Mouse (Mus musculus) retina, postnatal 7 days (tissue): ENCODE results near the gene Trpm8.

ENCODE experiments used
- DNase-seq: peaks from one replicate; pipeline ENCODE4 v3.0.0-alpha.2; 2012; ENCODE audit warnings: low read depth, low spot score

The Trpm8 gene

DNA sequence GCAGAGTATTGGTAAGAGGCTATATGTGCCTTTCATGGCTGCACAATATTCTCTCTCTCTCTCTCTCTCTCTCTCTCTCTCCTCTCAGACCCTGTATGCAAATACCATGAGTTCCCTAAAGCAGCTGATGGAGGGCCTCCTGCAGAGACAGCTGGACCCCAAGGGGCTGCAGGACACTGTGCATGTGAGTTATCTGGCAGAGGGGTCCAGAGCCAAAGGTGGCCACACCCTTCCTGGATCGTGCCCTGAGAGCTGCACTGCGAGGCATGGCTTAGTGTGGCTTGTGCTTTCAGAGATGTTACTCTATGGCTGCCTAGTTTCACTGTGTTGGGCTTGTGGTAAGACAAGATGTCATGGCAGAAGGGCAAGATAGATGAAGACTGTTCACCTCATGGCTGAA, 29.8 kb upstream of the Trpm8 start:
- no peak for DNase-seq

DNA sequence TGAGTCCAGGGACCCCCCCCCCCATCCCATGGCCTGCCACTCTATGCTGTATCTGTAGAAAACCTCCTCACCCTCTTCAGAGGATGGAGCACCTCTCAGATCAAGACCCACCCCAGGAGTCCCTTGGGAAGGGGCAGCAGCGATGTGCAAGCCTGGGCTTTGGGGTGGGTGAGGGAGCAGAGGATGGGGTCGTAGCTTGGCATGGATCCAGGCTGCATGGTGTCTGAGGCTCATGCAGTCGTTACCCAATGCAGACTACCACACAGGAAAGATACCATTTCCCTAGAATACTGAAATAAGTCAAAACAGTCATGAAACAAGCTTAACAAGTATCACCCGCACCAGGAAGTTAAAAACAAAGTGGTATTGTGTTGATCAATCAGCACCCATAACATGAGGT, 28.8 kb upstream of the Trpm8 start:
- DNase-seq: no peak

DNA sequence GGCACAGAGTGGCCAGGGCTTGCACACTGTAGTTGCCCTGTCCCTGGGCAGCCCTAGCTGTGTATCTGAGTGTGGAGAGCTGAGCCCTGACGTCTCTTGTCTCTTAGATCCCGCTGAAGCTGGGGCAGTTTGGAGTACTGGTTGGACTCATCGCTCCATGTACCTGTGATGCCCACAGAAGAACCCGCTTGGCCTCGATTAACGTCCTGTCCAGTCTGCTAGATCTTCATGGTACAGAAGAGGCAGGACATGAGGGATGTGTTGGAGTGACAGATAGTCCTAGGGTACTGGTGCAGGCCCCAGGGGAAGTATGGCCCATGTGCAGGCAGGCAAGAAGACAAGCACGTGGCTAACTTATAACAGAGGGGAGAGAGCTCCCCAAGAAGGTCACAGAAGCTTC, 27.9 kb upstream of the Trpm8 start:
- no peak for DNase-seq

DNA sequence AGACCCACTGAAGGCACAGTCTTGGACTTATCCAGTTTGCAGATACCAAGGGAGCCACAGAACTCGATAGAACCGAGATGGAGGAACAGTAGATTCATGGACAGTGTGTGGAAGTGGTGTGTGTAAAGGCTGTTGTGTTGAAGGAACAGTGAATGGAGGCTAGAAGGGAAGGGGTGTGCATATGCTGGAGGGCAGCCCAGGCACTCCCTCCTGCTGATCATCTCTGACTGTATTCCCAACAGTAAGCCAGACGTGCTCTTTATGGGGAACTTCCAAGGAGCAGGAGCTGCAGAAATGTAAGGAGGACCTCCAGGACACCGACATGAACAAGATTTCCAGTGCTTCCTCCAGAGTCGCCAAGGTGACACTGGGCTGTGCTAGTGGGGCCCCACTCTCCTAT, 27.4 kb upstream of the Trpm8 start:
- no peak for DNase-seq

DNA sequence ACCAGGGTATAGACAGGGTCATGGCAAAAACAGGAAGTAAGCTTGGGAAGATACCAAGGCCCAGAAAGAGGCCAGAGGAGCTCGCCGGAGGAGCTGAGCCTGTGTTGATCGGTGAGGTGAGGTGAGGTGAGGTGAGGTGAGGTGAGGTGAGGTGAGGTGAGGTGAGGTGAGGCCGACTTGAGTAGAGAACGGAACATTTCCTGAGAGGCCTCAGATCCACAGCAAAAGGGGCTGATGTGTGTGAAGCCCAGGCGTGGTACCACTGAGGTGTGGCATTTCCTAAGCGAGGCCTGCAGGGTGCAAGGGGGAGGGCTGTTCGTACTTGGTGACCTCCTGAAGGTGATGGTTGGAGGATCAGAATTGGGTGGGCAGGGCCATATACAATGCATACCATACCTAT, 24.4 kb upstream of the Trpm8 start:
- no peak for DNase-seq

DNA sequence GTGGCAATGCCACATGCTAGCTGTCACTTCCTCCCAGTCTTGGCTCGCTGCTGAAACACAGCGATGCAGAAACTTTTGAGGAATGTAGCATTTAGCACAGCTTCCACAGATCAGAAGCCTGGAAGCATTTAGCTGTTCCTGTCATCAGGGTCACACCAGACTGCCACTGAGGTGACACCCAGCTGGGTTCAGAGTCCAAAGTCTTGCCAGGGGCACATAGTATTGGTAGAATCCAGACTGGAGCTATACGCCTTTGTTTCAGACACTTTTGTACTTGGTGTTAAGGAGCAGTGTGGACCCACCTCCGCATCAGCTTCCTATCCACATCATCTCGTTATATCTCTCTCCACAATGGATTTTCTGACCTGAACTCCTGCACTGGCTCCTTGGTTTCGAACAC, 23.9 kb upstream of the Trpm8 start:
- no peak for DNase-seq

DNA sequence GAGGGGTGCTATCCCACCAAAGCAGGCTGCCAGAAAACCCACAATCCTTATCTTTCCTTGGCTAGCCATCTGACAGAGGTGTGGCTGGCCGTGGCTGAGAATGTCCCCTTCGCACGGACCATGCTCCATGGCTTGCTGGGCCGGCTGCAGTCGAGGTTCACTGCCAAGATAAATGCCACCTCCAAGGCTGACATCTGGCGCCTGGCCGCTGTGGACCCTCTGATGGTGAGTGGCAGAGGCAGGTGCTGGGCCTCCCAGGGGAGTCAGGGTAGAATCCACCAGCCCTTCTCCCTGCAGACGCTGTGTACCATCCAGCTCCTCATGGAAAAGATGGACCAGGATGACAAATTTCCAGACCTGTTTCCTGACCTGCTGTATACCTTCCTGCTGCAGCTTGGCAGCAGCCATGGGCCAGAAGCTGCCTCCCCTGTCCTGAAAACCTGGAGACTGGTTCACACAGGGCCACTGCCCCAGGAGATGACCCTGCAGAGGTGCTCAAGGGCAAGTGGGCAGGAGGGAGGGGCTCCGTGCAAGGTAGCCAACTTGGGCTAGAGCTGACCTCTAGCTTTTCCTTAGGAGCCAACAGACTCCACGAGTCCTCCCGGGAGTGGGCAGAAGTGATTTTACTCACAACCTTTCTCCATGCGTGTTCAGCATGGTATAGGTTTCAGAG, 22.5 kb upstream of the Trpm8 start:
- no peak for DNase-seq

DNA sequence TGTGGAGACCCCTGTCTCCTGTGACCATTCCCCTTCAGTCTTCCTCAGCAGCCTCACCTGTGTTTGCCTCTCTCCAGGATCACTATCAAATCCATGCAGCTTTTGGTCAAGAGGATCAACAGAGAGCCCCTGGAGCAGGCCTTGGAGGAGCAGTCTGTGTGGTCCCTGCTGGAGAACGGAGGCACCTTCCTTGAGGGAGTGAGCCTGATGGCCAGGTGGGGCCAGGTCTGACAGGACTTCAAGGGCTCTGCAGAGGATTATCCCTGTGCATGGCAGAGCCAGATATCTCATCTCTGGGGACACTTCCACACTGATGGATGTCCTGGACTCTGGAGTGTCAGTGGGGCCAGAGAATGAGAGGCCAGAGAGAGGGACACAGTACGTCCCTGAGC, 22.0 kb upstream of the Trpm8 start:
- DNase-seq: no peak

DNA sequence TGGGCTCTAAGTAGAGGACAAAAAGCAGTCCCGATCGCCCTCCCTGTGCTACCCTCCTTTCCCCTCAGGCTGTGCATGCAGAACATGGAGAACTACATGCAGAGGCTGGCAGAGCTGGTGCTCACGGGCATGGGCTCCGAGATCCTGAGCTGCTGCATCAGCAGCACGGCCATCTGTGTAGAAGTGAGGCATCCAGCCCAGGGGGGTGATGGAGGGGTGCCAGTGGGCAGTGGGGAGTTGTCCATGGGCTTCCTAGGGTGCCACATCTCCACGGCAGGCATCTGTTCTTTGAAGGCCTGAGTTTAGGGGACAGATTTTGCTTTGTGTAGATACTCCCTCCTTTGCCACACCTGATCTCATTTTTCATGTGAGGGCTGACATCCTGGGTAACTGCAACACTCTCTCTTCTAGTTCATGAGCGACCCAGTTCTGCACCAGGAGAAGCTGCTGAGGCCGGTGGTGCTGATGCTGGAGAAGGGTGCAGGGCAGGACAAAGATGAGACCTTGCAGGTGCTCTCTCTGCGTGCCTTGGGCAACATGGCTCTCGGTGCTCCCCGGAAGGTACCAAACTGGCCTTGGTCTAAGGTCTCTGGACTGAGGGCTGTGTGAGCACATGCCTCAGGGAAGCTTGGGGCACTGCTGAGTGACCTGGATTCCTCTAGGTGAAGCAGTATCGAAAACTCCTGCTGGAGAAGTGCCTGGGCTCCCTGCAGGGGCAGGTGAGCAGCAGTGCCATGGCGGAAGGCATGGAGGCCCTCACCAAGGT, 21.3 kb upstream of the Trpm8 start:
- no peak for DNase-seq

DNA sequence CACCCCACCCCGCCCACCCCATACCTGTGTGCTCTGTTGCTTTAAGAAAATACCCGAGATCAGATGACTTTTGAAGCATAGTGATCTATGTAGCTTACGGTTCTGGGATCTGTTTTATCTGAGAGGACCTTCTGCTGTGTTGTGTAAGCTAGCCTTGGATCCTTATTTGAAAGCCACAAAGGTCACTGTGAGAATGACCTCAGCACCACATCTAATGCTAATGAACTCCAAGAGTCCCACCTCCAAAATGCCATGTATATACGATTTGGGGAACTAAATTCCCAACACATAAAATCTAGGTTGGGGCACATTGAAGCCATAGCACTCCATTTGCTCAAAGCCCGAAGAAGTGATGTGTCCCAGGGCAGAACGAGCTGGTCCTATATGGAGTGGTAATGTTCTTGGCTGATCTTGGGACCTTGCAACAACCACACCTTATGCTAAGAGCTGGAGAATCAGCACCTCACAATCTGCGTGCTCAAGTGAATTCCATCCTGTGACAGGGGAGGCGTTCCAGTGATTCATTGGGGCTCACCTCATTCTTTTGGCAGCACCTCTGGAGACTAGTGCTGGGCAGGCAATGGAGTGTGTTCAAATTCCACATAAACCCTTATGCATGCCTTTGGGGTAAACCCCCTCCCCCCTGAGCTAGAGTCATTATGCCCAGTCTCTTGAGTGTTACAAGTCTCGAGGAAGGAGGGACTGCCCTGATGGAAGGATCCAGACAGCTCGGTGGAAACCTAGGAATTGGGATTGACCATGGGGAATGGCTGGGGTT, 20.4 kb upstream of the Trpm8 start:
- no peak for DNase-seq

DNA sequence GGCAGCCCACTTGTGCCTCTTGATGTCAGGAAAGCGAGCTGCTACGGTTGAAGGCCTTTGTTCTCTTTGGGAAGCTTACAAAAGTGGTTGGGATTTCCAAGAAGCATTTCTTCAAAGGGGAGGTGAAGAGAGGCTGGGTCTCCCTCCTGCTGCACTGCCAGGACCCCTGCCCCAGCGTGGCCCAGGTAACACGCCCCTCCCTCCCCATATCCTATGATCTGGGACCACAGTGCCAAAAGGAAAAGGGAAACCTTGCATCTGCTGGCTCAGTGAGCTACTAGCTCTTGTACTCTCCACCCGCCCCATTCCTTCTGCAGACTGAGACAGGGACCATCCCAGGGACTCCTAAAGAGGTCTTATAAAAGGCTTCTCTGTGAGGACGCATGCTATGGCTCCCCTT, 19.8 kb upstream of the Trpm8 start:
- no peak for DNase-seq

DNA sequence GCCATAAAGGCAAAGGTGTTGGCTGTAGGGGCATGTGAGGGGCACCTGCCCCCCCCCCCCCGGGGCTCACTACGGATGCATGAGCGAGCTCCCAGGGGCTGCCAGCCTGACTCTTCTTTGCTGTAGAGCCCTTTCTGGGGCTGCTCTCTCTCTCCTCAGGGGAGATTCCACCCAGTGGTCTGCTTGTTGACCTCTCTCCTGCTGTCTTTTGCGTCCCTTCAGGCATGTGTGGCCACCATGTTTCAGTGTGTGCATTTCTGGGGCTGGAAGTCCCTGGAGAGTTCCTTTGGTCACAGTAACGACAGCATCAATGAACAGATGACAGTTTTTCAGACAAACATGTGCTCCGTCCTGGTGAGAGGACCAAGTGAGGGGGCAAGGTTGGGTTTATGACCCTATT, 19.1 kb upstream of the Trpm8 start:
- no peak for DNase-seq

DNA sequence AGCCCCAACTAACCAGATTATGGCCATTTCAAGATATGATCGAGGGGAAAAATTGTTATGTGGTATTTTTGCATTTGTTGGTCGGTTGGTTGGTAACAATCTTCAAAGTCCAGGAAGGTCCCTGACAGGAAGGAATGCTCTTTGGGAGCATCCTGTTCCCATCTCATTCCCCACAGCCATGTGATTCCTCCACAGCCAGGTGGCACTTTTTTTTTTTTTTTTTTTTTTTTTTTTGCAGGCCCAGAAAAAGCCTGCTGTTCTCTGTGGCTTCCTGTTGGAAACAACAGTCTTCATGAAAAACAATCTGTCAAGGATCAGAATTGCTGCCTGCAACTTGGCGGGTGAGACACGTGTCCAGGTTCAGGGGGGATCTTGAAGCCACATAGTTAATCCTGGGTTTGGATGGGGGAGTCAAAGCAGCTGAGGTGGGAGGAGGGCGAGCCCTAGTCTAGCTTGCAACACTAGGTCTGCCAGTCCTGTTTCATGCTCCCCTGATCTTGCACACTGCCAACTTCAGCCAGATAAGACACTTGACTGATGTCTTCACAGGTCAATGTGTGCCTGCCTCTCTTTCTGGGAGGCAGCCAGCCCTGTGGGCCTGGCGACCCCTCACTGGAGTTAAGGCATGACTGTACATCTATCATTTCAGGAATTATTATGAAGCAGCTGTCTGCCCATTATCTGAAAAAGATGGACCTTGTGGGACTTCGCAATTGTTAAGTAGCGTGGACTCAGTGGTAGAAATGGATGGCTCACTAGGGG, 18.4 kb upstream of the Trpm8 start:
- DNase-seq: no peak

DNA sequence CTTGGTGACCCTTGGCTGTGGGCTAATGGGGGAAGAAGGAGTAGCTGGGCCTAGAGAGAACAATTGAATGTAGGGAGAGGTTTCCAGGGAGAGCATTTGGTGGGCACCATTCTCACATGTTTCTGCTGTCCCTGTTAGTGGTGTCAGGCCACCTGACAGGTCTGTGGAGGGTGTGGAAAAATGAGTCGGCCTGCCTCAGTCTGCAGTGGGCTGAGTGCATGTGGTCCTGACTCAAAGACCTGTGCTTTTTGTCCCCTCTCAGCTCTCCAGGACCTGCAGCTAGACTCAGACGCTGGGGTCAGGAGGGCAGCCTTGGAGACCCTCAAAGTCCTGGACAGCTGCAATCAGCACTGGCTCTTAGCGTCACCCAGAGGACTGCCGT, 17.8 kb upstream of the Trpm8 start:
- no peak for DNase-seq

DNA sequence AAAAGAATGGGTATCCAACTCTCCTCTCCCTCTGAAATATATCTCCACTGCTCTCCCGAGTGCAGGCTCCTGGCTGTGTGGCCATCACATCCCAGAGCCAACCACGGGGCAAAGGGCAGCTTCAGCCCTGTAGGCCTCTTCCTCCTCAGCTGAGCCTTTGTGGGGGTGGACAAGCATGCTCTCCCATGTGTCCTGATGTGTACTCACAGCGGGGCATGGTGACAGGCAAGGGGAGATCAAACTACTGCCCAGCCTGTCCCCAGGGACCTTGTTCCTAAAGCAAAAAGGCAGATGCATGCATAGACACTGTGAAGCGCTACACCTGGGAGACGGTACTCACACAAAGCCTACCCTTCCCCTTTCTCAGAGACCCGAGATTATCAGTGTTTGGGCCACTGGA, 17.3 kb upstream of the Trpm8 start:
- DNase-seq: no peak

DNA sequence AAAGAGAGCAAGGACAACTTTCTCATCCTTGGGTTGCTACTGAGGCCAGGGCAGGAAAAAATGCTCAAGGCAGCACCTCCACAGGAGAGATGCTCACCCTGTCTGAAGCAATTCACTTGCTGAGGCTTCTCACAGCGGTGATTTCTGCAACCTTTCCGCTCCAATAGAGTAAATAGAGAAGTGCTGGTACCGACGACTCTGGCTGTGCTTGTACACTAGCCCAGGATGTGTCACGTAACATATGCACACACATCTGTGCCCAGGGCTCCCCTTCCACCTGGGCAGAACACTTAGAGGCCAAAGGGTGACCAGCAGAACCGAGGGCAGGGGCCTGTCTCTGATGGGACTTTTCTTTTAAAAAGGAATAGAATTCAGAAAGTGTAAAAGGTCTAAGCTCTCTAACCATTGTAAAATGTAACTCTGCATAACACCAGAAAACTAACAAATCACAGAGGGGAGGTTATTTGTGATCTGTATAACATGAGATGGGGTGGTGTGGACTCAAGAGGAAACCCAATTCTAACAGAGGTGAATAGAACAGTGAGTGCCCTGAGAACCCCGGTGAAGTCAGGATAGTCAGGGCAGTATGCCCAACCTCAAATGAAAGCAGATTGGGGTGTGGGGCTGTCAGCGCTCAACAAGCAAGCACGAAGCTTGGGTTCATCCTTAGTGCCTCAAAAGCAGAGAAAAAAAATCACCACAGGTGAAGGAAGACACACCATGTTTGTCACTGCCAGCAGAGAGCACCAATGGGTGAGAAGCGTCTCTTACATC, 16.7 kb upstream of the Trpm8 start:
- DNase-seq: no peak

DNA sequence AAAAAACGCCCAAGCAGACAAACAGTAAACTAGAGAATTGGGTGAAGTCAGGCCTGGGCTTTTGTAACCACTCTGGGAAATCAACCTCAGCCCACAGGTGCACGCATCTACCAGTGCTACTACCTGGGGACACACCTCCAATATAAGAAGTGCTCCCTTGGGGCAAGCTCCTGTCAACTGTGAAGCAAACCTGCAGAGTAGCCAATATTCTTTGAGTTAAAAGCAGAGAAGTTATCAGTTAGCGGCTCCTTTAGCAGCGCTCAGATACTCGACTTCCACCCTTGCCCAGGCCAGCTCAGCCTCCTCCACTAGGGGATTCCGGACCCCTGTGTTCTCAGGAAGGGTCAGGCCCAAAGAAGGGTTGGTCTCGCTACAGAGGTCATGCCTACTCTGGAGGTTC, 15.8 kb upstream of the Trpm8 start:
- DNase-seq: no peak

DNA sequence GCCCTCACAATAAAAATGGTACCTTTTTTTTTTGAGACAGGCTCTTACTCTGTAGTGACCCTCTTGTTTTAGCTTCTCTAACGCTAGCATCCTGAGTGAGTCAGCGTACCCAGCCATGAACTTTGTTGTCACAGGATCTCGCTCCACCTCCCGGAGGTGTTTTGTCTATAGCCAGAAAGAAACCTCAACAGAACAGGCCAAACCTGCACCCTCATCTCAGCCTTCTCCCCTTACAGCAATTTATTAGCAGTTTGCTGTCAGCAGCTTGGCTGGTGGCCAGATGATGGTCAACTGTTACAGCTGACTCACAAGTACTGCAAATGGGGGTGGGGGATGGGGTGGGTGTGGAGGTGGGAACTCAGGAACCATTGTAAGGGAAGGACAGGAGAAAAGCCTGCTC, 15.2 kb upstream of the Trpm8 start:
- DNase-seq: no peak

DNA sequence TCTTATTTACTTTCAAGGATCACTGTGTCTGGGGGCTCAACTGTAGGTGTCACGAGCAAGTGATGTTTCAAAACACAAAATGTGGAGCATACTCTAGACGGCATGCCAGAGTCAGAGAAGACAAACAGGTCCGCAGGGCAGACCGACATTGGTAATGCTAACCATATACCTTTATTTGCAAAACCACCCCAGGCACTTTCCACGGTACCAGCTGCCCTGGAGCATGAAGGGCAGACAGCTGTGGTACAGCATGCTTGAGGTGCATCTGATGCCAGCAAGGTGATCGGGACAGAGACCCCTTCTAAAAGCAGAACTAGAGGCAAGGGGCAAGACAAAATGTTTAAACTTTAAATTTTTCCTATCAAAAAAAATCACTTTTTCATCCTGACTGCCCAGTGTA, 14.5 kb upstream of the Trpm8 start:
- no peak for DNase-seq

DNA sequence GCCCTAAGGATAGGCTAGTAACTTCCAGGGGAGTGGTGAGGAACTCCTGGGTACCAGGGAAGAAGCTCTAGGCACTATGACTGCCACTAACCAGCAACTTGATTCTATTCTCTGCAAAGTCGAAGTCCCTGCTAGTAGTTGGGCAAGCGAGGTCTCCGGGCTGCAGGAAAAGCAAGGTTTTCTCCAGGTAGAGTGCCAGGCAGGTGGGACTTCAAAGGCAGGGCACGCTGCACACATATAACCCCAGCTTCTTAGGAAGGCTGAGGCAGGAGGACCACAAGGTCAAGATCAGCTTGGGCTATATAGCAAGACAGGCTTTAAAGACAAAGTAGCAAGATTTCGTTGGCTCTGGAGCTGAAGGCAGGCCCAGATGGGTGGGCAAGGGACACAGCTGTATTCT, 13.7 kb upstream of the Trpm8 start:
- no peak for DNase-seq

DNA sequence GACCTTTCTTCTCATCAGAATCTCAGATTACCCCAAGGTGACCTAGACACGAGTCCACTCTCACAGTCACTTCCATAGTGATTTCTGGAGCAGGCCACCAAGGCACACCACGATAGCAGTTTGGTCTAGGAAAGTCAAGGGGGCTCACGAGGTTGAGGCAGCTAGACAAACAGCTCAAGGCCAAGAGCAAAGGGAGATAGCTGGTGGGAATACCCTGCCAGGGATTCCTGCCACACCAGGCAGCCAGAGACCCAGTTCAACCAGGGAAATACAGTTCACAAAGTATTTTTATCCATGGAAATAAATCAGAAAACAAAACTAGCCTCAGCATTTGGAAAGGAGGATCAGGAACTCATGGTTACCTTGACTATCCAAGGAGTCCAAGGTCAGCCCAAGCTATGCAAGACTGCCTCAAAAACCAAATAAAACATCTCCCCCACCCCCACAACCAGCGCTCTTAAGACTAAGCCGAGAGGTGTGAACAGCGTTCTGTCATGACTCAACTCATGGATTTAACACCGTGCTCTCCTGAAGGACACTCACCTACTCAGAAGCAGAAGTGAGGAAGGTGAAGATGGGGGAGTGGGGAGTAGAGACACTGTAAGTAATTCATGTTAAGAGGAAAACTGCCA, 13.1 kb upstream of the Trpm8 start:
- no peak for DNase-seq
